Mouse (Mus musculus): Measurements from ENCODE around the gene Garnl3. TPM values are rescaled to one million over a fixed set of nuclear protein-coding genes. Genes with fewer than 3 reads are reported as not detected.

Garnl3 gene
- total and polyA plus RNA-seq, 3 experiments, result 0.08 to 0.19 TPM; not detected in 1

GRCm38 (mm10) chr2:33086671-33087363 lies 44.6 kb downstream of the Garnl3 start:
- Histone ChIP-seq H3K4me2 (ENCODE audit: insufficient read depth, low read depth, poor library complexity, severe bottlenecking) (no peak overlapping the region), H3K79me2 (replicated peaks; ENCODE audit: control insufficient read depth, extremely low read depth, insufficient read depth, poor library complexity, severe bottlenecking) (no peaks in the 10 kb centered on the region), H3K27ac (ENCODE audit: insufficient read depth, low read depth) (no peak overlapping the region), H3K4me1 (ENCODE audit: control insufficient read depth in 1 of 2, insufficient read depth in 2 of 2) (peaks cover 0 to 8% of the 10 kb centered on the region in 2 experiments; a peak in 1 of 4 replicates), H3K27me3 (replicated peaks) (peaks cover 2% of the 10 kb centered on the region), H3K9me3 (replicated peaks; ENCODE audit: low read length) (no peaks in the 10 kb centered on the region), H3K4me3 (replicated peaks in 1 of 3; ENCODE audit: low read depth in 2 of 3, low read length in 2 of 3, poor library complexity in 1 of 3) (no peak overlapping the region), H3K9ac (ENCODE audit: insufficient read depth, low read depth) (no peak overlapping the region), H3K36me3 (replicated peaks in 1 of 2; ENCODE audit: control insufficient read depth in 1 of 2, insufficient read depth in 1 of 2, low read length in 1 of 2) (no peaks in the 10 kb centered on the region)
- TF ChIP-seq KAT2A (IDR thresholded peaks at IDR 0.05; ENCODE audit: insufficient replicate concordance, low read length) (no peak), CHD1 (IDR thresholded peaks at IDR 0.05; ENCODE audit: low read depth, low read length) (no peak), EP300 (IDR thresholded peaks at IDR 0.05; ENCODE audit: low read length) (no peak), ZKSCAN1 (IDR thresholded peaks at IDR 0.05; ENCODE audit: borderline replicate concordance, low read depth, low read length) (no peak), UBTF (IDR thresholded peaks at IDR 0.05; ENCODE audit: low read depth, low read length) (no peak), ETS1 (conservative IDR thresholded peaks at IDR 0.05; ENCODE audit: low read depth, low read length) (no peak), NELFE (IDR thresholded peaks at IDR 0.05; ENCODE audit: low read depth, low read length) (no peak), MYC (IDR thresholded peaks at IDR 0.05; ENCODE audit: low read depth, low read length) (no peak), MAFK (IDR thresholded peaks at IDR 0.05; ENCODE audit: insufficient replicate concordance, low read length) (no peak)
- DNase-seq (ENCODE audit: extremely low read depth), result no peak
- in situ Hi-C loops (cut with MboI; ENCODE audit: low pct_ligation_motif_present, low pct_unique_long_range_greater_than_20kb, low sequenced_read_pairs) (no loop called here), dilution Hi-C loops (cut with MboI; ENCODE audit: extremely low pct_ligation_motif_present, extremely low pct_unique_long_range_greater_than_20kb, low sequenced_read_pairs) (no loop called here)

DNA sequence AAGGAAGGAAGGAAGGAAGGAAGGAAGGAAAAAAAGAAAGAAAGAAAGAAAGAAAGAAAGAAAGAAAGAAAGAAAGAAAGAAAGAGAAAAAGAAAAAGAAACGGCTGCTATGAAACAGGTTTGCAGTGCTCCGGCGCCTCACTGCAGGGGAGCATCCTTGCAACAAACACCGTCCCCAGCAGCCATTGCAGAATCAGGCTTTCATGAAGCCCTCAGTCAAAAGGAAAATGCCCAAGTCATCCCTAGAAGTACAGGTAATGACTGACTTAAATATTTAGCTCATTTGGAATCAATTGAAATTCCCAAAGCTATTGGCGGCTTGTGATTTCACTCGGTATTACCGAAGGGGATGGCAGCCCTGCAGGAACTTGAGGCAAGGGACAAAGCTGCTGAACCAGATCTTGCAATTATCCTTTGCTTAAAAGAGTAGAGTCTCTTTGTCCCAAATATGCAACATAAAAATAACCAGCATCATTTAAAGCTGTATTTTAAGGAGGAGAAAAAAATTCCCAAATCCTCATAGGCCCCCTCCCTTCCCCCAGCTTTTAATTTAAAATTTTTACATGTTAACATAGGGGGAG lies 45.3 kb downstream of the Garnl3 start:
- TF ChIP-seq UBTF (IDR thresholded peaks at IDR 0.05; ENCODE audit: low read depth, low read length), result no peak
- TF ChIP-seq CHD2 (IDR thresholded peaks at IDR 0.05; ENCODE audit: low read length), result no peak
- no peak for TF ChIP-seq ZKSCAN1 (IDR thresholded peaks at IDR 0.05; ENCODE audit: borderline replicate concordance, low read depth, low read length)
- no peak for TF ChIP-seq IRF4 (IDR thresholded peaks at IDR 0.05; ENCODE audit: low read depth, low read length)
- TF ChIP-seq MAFK (IDR thresholded peaks at IDR 0.05; ENCODE audit: insufficient replicate concordance, low read length), result no peak
- no peak for TF ChIP-seq RAD21 (IDR thresholded peaks at IDR 0.05; ENCODE audit: low read depth, low read length)
- TF ChIP-seq TCF12 (IDR thresholded peaks at IDR 0.05; ENCODE audit: low read depth, low read length), result no peak
- no peak for TF ChIP-seq ZC3H11A (IDR thresholded peaks at IDR 0.05; ENCODE audit: low read depth, low read length)
- TF ChIP-seq PAX5 (IDR thresholded peaks at IDR 0.05; ENCODE audit: low read length), result no peak
- Histone ChIP-seq H3K4me2 (ENCODE audit: insufficient read depth, low read depth, poor library complexity, severe bottlenecking) (no peak overlapping the region), H3K27ac (ENCODE audit: insufficient read depth, low read depth) (no peak overlapping the region), H3K9ac (ENCODE audit: insufficient read depth, low read depth) (no peak overlapping the region), H3K36me3 (replicated peaks in 1 of 2; ENCODE audit: control insufficient read depth in 1 of 2, insufficient read depth in 1 of 2, low read length in 1 of 2) (no peaks in the 10 kb centered on the region), H3K79me2 (replicated peaks; ENCODE audit: control insufficient read depth, extremely low read depth, insufficient read depth, poor library complexity, severe bottlenecking) (no peaks in the 10 kb centered on the region), H3K4me1 (ENCODE audit: control insufficient read depth in 1 of 2, insufficient read depth in 2 of 2) (peaks cover 0 to 8% of the 10 kb centered on the region in 2 experiments; a peak in 1 of 4 replicates), H3K9me3 (replicated peaks; ENCODE audit: low read length) (no peaks in the 10 kb centered on the region), H3K4me3 (replicated peaks in 1 of 3; ENCODE audit: low read depth in 2 of 3, low read length in 2 of 3, poor library complexity in 1 of 3) (no peak overlapping the region), H3K27me3 (replicated peaks) (peaks cover 2% of the 10 kb centered on the region)
- dilution Hi-C loops (cut with MboI; ENCODE audit: extremely low pct_ligation_motif_present, extremely low pct_unique_long_range_greater_than_20kb, low sequenced_read_pairs), result no loop called here
- in situ Hi-C loops (cut with MboI; ENCODE audit: low pct_ligation_motif_present, low pct_unique_long_range_greater_than_20kb, low sequenced_read_pairs), result no loop called here
- DNase-seq (ENCODE audit: extremely low read depth), result no peak

Measured in CH12.LX (cell line).